Mouse (Mus musculus) liver, embryonic 14.5 days (tissue): ENCODE results near the gene Brwd1. TPM values are rescaled to one million over a fixed set of nuclear protein-coding genes. Genes with fewer than 3 reads are reported as not detected.
"Not testable (repeated sequence)": the region's sequence is repeated elsewhere in the genome, so short reads cannot be mapped to it uniquely, and the experiment has no call there.

Experiments
- ATAC-seq: fragments of 200-750 bp; cut with Nextera tagmentation; 2 replicates; pipeline ENCODE4 v1.8.0; 2017; ENCODE audit warnings: moderate number of reproducible peaks, mild to moderate bottlenecking, moderate library complexity; ENCODE audit not compliant: insufficient read depth
- DNase-seq, 3 experiments: peaks; one replicate each; pipeline ENCODE4 v3.0.0-alpha.2; 2012 to 2013; ENCODE audit warnings: low read depth in 3 of 3, low spot score in 3 of 3
- H3K27ac ChIP-seq: fragments of 300-500 bp; sonication (generic); 2 replicates; pipeline ENCODE4 v1.5.1; 2014; ENCODE audit warnings: moderate library complexity, mild to moderate bottlenecking, control low read depth, inconsistent platforms
- H3K27me3 ChIP-seq: fragments of 300-500 bp; sonication (generic); 2 replicates; pipeline ENCODE4 v1.6.1; 2014; ENCODE audit warnings: mild to moderate bottlenecking, low read length, moderate library complexity; ENCODE audit not compliant: control insufficient read depth, insufficient read depth
- H3K36me3 ChIP-seq: fragments of 300-500 bp; sonication (generic); replicated peaks from 2 replicates; pipeline ENCODE4 v1.6.1; 2014; ENCODE audit warnings: low read depth; ENCODE audit not compliant: control insufficient read depth, insufficient read depth
- H3K4me1 ChIP-seq, 2 experiments: fragments of 200-500 bp in 1 of 2; fragments of 300-500 bp in 1 of 2; sonication (generic) in 1 of 2; replicated peaks; 2 replicates each; pipeline ENCODE4 v1.6.1; 2012 to 2014; ENCODE audit warnings: antibody characterized with exemption in 1 of 2, inconsistent platforms in 1 of 2, low read length in 1 of 2; ENCODE audit not compliant: control insufficient read depth in 2 of 2, insufficient read depth in 2 of 2
- H3K4me2 ChIP-seq: fragments of 300-500 bp; sonication (generic); 2 replicates; pipeline ENCODE4 v1.6.1; 2014; ENCODE audit warnings: low read depth, mild to moderate bottlenecking, control low read depth, moderate library complexity
- H3K4me3 ChIP-seq, 2 experiments: fragments of 200-500 bp in 1 of 2; fragments of 300-500 bp in 1 of 2; sonication (generic) in 1 of 2; 2 replicates each; pipeline ENCODE4 v1.5.1; 2012 to 2014; ENCODE audit warnings: low read depth in 2 of 2, low read length in 2 of 2, mild to moderate bottlenecking in 2 of 2, control low read depth in 1 of 2, inconsistent platforms in 1 of 2, moderate library complexity in 1 of 2; ENCODE audit not compliant: insufficient read depth in 1 of 2
- H3K9ac ChIP-seq: fragments of 300-500 bp; sonication (generic); replicated peaks from 2 replicates; pipeline ENCODE4 v1.6.1; 2014; ENCODE audit warnings: mild to moderate bottlenecking, control low read depth, moderate library complexity
- H3K9me3 ChIP-seq: fragments of 300-500 bp; sonication (generic); 2 replicates; pipeline ENCODE4 v1.6.1; 2016; ENCODE audit warnings: low read length, mixed read lengths; ENCODE audit not compliant: control insufficient read depth
- CTCF ChIP-seq: IDR thresholded peaks from 2 replicates; pipeline ENCODE4 v1.5.1; 2016; ENCODE audit warnings: antibody characterized with exemption, low read depth, control low read depth
- EP300 ChIP-seq: IDR thresholded peaks from 2 replicates; pipeline ENCODE4 v1.6.1; 2016; ENCODE audit warnings: antibody characterized with exemption, low read depth
- WGBS: fragments of 180-500 bp; shearing (Covaris S2); extraction: QIAGEN DNeasy Blood & Tissue Kit; methylation state at CpG from one replicate; pipeline ENCODE4 v1.1.7; 2014; ENCODE audit not compliant: insufficient replicate concordance; 5-methylcytosine and 5-hydroxymethylcytosine counted together
- polyA plus RNA-seq, 2 experiments: library from polyadenylated mRNA; depleted of rRNA in 1 of 2; stranded (reverse) in 1 of 2; unstranded in 1 of 2; fragments of >200 nt; fragmentation: Nextera tagmentation in 1 of 2; extraction: Ambion mirVana in 1 of 2; gene quantifications; 2 replicates each; pipeline versions ENCODE4 v1.2.1 to v1.2.3; 2012 to 2014

Brwd1 gene
- polyA plus RNA-seq, 2 experiments = 7.3 to 12.3 TPM

DNA sequence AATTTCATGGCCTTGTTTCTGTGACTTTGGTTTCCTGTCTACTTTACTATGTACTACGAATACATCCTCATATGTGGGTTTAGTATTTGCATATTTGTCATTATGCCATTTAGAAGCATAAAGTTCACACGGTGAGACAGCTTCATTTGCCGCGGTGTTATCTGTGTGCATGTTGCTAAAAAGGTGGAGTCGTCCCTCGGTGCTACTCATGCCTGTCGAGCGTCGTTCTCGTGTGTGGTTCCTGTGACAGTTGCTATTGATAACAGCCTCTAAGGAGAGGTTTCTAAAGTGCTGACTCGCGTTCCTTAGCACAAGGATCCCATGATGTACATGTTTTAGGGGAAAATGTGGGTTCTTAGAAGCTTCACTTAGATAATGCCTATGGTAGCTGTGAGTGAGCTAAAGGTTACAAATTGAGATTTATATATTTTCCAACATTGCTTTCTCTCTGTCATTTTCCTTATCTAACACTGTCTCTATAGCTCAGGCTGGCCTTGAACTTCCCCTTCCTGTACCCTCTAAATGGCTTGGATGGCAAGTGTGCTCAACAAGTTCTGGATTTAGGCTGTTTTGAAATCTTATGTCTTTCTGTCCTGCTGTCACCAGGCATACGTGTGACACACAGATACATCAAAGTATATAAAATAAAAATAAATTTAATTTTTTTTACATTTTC is 49.8 kb downstream of the Brwd1 start:
- H3K4me2 ChIP-seq = no peak overlapping the region; the same call in 1 of the 2 replicates
- no peak overlapping the region; the same call in 1 of the 2 replicates for H3K27ac ChIP-seq
- H3K36me3 ChIP-seq = peaks cover 14% of the 10 kb centered on the region
- H3K4me3 ChIP-seq = no peak overlapping the region
- TF ChIP-seq EP300 (no peak), CTCF (no peak)
- ATAC-seq = peak; percentile 89
- H3K9ac ChIP-seq = no peak overlapping the region
- H3K4me1 ChIP-seq = peaks cover 6 to 13% of the 10 kb centered on the region in 2 experiments; a peak in 2 of 4 replicates
- H3K9me3 ChIP-seq = no peaks in the 10 kb centered on the region
- DNase-seq = peak; percentile 50 to 62 (median 58)
- H3K27me3 ChIP-seq = no peaks in the 10 kb centered on the region
- WGBS = 27% methylated on average over 13 of the region's 13 CpGs

GRCm38 (mm10) chr16:96030476-96031102 is 51.7 kb downstream of the Brwd1 start:
- no peak overlapping the region for H3K9ac ChIP-seq
- no peak overlapping the region for H3K4me3 ChIP-seq
- ATAC-seq (no peak), DNase-seq (no peak)
- WGBS = 64% methylated on average over 2 of the region's 2 CpGs
- peaks cover 6 to 13% of the 10 kb centered on the region in 2 experiments; a peak in 2 of 4 replicates for H3K4me1 ChIP-seq
- peaks cover 16% of the 10 kb centered on the region for H3K36me3 ChIP-seq
- no peaks in the 10 kb centered on the region for H3K27me3 ChIP-seq
- no peak overlapping the region for H3K4me2 ChIP-seq
- H3K9me3 ChIP-seq = no peaks in the 10 kb centered on the region
- peak; percentile 65 for TF ChIP-seq CTCF
- no peak for TF ChIP-seq EP300
- no peak overlapping the region for H3K27ac ChIP-seq

DNA sequence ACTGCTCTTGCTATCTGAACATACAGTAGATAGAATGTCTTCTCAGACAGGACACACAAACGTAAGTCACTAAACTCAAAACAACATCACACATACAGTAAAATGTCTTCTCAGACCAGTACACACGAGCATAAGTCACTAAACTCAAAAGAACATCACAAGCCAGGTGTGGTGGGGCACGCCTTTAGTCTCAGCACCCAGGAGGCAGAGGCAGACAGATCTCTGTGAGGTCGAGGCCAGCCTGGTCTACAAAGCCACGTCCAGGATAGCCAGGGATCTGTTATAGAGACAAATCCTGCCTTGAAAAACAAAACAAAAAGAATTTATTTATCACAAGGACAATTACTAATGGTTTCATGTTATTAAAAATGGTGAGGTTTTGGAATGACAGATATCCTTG is 56.1 kb downstream of the Brwd1 start:
- peaks cover 5% of the 10 kb centered on the region for H3K36me3 ChIP-seq
- ATAC-seq (no peak), DNase-seq (no peak)
- H3K27ac ChIP-seq = no peak overlapping the region
- H3K9ac ChIP-seq = no peak overlapping the region
- no peak overlapping the region for H3K4me3 ChIP-seq
- H3K4me1 ChIP-seq = no peaks in the 10 kb centered on the region
- no peaks in the 10 kb centered on the region for H3K27me3 ChIP-seq
- no peaks in the 10 kb centered on the region for H3K9me3 ChIP-seq
- no peak overlapping the region for H3K4me2 ChIP-seq
- no peak for TF ChIP-seq CTCF
- no peak for TF ChIP-seq EP300
- WGBS = 67% methylated on average over 5 of the region's 5 CpGs

GRCm38 (mm10) chr16:96025244-96025643 is 57.1 kb downstream of the Brwd1 start:
- Histone ChIP-seq H3K4me3 (no peak overlapping the region), H3K9ac (no peak overlapping the region), H3K27ac (no peak overlapping the region), H3K9me3 (no peaks in the 10 kb centered on the region), H3K36me3 (peaks cover 5% of the 10 kb centered on the region), H3K4me2 (no peak overlapping the region), H3K4me1 (no peaks in the 10 kb centered on the region), H3K27me3 (no peaks in the 10 kb centered on the region)
- ATAC-seq (no peak), DNase-seq (no peak)
- 57% methylated on average over 3 of the region's 3 CpGs for WGBS
- no peak for TF ChIP-seq CTCF
- TF ChIP-seq EP300 = no peak

GRCm38 (mm10) chr16:96021045-96021444 is 61.3 kb downstream of the Brwd1 start:
- H3K27ac ChIP-seq = no peak overlapping the region
- no peaks in the 10 kb centered on the region for H3K9me3 ChIP-seq
- no peak overlapping the region for H3K9ac ChIP-seq
- WGBS = 80% methylated on average over 10 of the region's 10 CpGs
- no peak for DNase-seq
- ATAC-seq = no peak
- no peaks in the 10 kb centered on the region for H3K4me1 ChIP-seq
- H3K27me3 ChIP-seq = no peaks in the 10 kb centered on the region
- H3K36me3 ChIP-seq = peaks cover 3% of the 10 kb centered on the region
- no peak overlapping the region for H3K4me3 ChIP-seq
- TF ChIP-seq EP300 = no peak
- no peak for TF ChIP-seq CTCF
- H3K4me2 ChIP-seq = no peak overlapping the region

- not testable (repeated sequence) for H3K9ac ChIP-seq, ATAC-seq
- no CpG with 5 or more reads among the region's 10 CpGs for WGBS
These were observed 73.2 kb downstream of the Brwd1 start for GRCm38 (mm10) chr16:96009124-96009523.

GRCm38 (mm10) chr16:96004278-96004677 is 78.0 kb downstream of the Brwd1 start:
- ATAC-seq, H3K4me3 ChIP-seq, DNase-seq, H3K9ac ChIP-seq, H3K4me2 ChIP-seq, H3K27ac ChIP-seq, H3K36me3 ChIP-seq, H3K9me3 ChIP-seq, H3K4me1 ChIP-seq, H3K27me3 ChIP-seq: not testable (repeated sequence)
- WGBS = no CpG with 5 or more reads among the region's 10 CpGs

More at GRCm38 (mm10) chr16:96009124-96009523, 73.2 kb downstream of the Brwd1 start:
- not testable (repeated sequence) for DNase-seq, H3K4me2 ChIP-seq, H3K36me3 ChIP-seq, H3K4me3 ChIP-seq, H3K27me3 ChIP-seq, H3K4me1 ChIP-seq, H3K9me3 ChIP-seq, H3K27ac ChIP-seq
